Mouse (Mus musculus) embryonic fibroblast, embryonic 13.5 days (primary cell): ENCODE measurements around the gene Majin.

Source experiments
- CTCF ChIP-seq: IDR thresholded peaks from 2 replicates; pipeline ENCODE4 v1.5.1; 2011; ENCODE audit warnings: mild to moderate bottlenecking, control low read depth, low read length, moderate library complexity, borderline replicate concordance; ENCODE audit not compliant: insufficient read depth
- POLR2A ChIP-seq: IDR thresholded peaks from 2 replicates; pipeline ENCODE4 v1.6.1; 2011; ENCODE audit warnings: low read depth, mild to moderate bottlenecking, control low read depth, low read length, moderate library complexity

DNA sequence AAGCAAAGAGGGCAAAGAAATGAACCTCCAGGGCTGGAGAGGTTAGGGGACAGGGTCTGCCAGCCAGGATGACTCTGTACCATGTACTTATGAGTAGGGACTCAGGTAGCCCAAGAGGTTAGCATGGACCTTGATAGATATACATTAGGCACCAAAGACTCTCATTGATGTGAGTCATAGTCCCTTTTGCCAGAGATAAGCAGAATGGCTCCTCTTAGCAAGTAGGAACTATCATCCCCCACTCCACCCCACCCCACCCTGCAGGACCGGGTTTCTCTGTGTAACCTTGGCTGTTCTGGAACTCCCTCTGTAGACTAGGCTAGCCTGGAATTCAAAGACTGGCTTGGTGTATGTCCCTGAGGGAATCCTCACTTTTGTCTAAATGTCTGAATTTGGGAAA, 55.9 kb downstream of the Majin start:
- TF ChIP-seq POLR2A (no peak), CTCF (no peak)
